Mouse (Mus musculus): ENCODE results near the gene Strn4.

Strn4 gene

GRCm38 (mm10) chr7:16876006-16876405, 60.3 kb downstream of the Strn4 start:
- DNase-seq (ENCODE audit: low spot score in 2 of 2): no peak

DNA sequence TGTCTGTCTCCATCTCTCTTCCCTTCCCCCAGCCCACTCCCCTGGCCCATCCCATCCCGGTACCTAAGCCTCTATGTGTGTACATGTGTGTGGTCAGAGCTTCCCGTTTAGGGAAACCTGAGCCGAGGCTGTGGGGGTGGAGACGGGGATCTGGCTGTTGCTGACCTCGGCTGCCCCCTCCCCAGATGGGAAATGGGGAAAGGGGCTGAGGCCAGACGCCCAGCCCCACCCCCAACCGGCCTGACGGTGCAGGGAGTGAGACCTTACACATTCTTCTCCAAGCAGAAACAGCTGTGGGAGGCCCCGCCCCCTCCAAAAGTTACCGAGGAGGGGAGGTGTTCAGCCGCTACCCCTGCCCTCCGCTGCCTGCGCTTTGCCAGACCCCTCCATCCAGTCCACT, 60.9 kb downstream of the Strn4 start:
- DNase-seq (ENCODE audit: low spot score in 2 of 2): no peak

- DNase-seq (ENCODE audit: low spot score in 2 of 2): no peak
Measured at GRCm38 (mm10) chr7:16877717-16878116, 62.0 kb downstream of the Strn4 start.

- peak in 1 of 2 experiments; percentile 50 for DNase-seq (ENCODE audit: low spot score in 2 of 2)
Measured at GRCm38 (mm10) chr7:16879796-16880547, 64.3 kb downstream of the Strn4 start.

DNA sequence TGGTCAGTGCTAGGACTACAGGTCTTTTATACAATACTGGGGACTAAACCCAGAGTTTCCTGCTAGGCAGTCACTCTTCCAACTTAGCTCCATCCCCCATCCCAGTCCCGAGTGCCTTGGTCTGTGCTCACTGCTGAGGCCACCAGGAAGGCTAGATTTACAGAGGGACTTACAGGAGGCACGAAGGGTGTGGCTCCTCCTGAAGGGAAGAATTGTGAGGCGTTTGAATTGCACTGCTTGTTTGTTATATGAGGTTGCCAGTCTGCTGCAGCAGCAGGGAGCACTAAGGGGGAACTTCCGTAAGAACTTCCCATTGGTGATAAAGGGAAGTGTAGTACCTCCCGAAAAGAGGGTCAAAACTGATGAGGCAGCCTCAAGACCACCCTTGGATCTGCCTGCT, 64.9 kb downstream of the Strn4 start:
- DNase-seq (ENCODE audit: low spot score in 2 of 2): no peak

DNA sequence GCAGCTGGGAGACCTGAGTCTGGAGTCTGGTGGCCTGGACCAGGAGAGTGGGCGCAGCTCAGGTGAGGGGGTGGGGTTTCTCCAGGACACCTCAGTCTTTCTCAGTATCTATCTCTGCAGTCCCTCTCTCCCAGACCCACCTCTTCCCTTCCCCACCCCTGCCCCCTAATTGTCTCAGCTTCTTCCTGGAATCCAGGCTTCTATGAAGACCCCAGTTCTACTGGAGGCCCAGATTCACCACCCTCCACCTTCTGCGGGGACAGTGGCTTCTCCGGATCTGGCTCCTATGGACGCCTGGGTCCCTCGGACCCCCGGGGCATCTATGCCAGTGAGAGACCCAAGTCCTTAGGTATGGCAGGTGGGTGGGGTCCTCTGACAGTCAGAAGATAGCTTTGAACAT, 67.5 kb downstream of the Strn4 start:
- no peak for DNase-seq (ENCODE audit: low spot score in 2 of 2)

DNA sequence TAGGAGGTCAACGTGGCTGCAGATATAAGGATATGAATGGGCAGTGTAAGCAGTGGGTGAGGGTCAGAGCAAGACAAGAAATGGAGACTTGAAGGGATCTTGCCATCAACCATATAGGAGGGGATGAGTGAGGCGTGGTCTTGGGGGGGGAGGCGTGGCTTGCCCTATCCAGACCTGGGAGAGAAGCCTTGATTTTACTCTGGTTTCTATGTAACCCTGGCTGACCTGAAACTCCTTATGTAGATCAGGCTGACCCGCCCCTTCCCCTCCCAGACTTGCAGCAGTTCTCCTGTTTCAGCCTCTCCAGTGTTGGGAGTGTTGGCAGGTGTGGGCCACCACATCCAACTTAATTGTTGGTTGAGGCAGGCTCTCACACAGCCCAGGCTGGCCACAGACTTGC, 68.6 kb downstream of the Strn4 start:
- DNase-seq (ENCODE audit: low spot score in 2 of 2): no peak

GRCm38 (mm10) chr7:16885271-16885776, 69.6 kb downstream of the Strn4 start:
- no peak for DNase-seq (ENCODE audit: low spot score in 2 of 2)

- no peak for DNase-seq (ENCODE audit: low spot score in 2 of 2)
Measured at GRCm38 (mm10) chr7:16885905-16886304, 70.2 kb downstream of the Strn4 start.

Data from frontal cortex, postnatal 36 days (tissue).